Mouse (Mus musculus) forebrain, embryonic 11.5 days (tissue): ENCODE measurements at regions not wholly inside any gene's neighbourhood (a gene's known extent, or its start where the extent isn't known, plus 50 kb on each side); places are given as distances from the start of the nearest gene placed in this dataset.
A peak's percentile ranks its signal among the peaks of the same experiment; 100 is the strongest.

ENCODE experiments used
- ATAC-seq: fragments of 200-750 bp; cut with Nextera tagmentation; replicated peaks from 2 replicates; pipeline ENCODE4 v1.8.0; 2017; ENCODE audit warnings: moderate TSS enrichment; ENCODE audit not compliant: low FRiP score
- DNase-seq: peaks from one replicate; pipeline ENCODE4 v3.0.0-alpha.2; 2017; ENCODE audit warnings: low spot score
- H3K27ac ChIP-seq: fragments of 300-500 bp; sonication (generic); 2 replicates; pipeline ENCODE4 v1.5.1; 2014; ENCODE audit warnings: low read depth, low read length
- H3K27me3 ChIP-seq: fragments of 300-500 bp; sonication (generic); 2 replicates; pipeline ENCODE4 v1.6.1; 2014; ENCODE audit warnings: mild to moderate bottlenecking, low read length, mixed read lengths; ENCODE audit not compliant: control insufficient read depth, insufficient read depth
- H3K36me3 ChIP-seq: fragments of 300-500 bp; sonication (generic); 2 replicates; pipeline ENCODE4 v1.6.1; 2014; ENCODE audit warnings: mild to moderate bottlenecking, low read length, moderate library complexity, mixed read lengths; ENCODE audit not compliant: control insufficient read depth, insufficient read depth
- H3K4me1 ChIP-seq: fragments of 300-500 bp; sonication (generic); replicated peaks from 2 replicates; pipeline ENCODE4 v1.6.1; 2014; ENCODE audit warnings: low read length, mixed read lengths; ENCODE audit not compliant: control insufficient read depth, insufficient read depth
- H3K4me2 ChIP-seq: fragments of 300-500 bp; sonication (generic); 2 replicates; pipeline ENCODE4 v1.6.1; 2014; ENCODE audit warnings: low read depth, mild to moderate bottlenecking, low read length, moderate library complexity, mixed read lengths; ENCODE audit not compliant: severe bottlenecking
- H3K4me3 ChIP-seq: fragments of 300-500 bp; sonication (generic); 2 replicates; pipeline ENCODE4 v1.5.1; 2014; ENCODE audit warnings: low read depth, low read length
- H3K9ac ChIP-seq: fragments of 300-500 bp; sonication (generic); 2 replicates; pipeline ENCODE4 v1.6.1; 2014; ENCODE audit warnings: low read length
- H3K9me3 ChIP-seq: fragments of 300-500 bp; sonication (generic); 2 replicates; pipeline ENCODE4 v1.6.1; 2016; ENCODE audit warnings: low read length, mixed read lengths; ENCODE audit not compliant: control insufficient read depth
- WGBS: fragments of 180-500 bp; shearing (Covaris S2); extraction: QIAGEN DNeasy Blood & Tissue Kit; methylation state at CpG from one replicate; pipeline ENCODE4 v1.1.7; 2014; 5-methylcytosine and 5-hydroxymethylcytosine counted together

- Histone ChIP-seq H3K9me3 (no peaks in the 10 kb centered on the region), H3K27me3 (no peaks in the 10 kb centered on the region), H3K27ac (no peak overlapping the region), H3K4me1 (no peaks in the 10 kb centered on the region), H3K36me3 (no peaks in the 10 kb centered on the region), H3K4me2 (no peak overlapping the region), H3K4me3 (no peak overlapping the region), H3K9ac (no peak overlapping the region)
- ATAC-seq, result no peak
- DNase-seq, result no peak
Observed at GRCm38 (mm10) chr13:80946034-80946433, 62.9 kb downstream of the Arrdc3 start.

DNA sequence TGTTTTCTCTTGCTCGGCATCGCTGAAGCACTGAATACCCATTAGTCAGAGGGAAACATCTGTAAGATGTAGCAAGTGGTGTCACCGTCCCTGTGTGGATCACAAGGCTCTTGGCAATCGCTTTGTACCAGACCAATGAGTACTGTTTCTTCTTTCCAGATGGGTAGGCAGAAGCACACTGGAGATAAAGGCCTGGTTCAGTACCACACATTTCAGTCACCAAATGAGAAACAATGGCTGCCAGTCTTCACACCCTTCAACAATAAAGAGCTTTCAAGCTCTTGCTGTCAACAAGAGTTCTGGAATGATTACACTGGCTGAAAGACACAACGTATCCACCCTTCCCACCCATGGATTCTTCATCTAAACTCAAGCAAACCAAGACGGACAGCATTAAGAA, 64.5 kb downstream of the Arrdc3 start:
- 74% methylated on average over 6 of the region's 6 CpGs for WGBS
- Histone ChIP-seq H3K27me3 (no peaks in the 10 kb centered on the region), H3K36me3 (no peaks in the 10 kb centered on the region), H3K4me2 (no peak overlapping the region), H3K9ac (no peak overlapping the region), H3K4me3 (no peak overlapping the region), H3K9me3 (no peaks in the 10 kb centered on the region), H3K27ac (no peak overlapping the region), H3K4me1 (no peaks in the 10 kb centered on the region)
- ATAC-seq (no peak), DNase-seq (no peak)

GRCm38 (mm10) chr13:80949133-80949697, 66.0 kb downstream of the Arrdc3 start:
- ATAC-seq, result no peak
- Histone ChIP-seq H3K4me2 (no peak overlapping the region), H3K9ac (no peak overlapping the region), H3K27me3 (no peaks in the 10 kb centered on the region), H3K27ac (no peak overlapping the region), H3K4me3 (no peak overlapping the region), H3K36me3 (no peaks in the 10 kb centered on the region), H3K9me3 (no peaks in the 10 kb centered on the region), H3K4me1 (no peaks in the 10 kb centered on the region)
- WGBS, result 75% methylated on average over 6 of the region's 6 CpGs
- no peak for DNase-seq

DNA sequence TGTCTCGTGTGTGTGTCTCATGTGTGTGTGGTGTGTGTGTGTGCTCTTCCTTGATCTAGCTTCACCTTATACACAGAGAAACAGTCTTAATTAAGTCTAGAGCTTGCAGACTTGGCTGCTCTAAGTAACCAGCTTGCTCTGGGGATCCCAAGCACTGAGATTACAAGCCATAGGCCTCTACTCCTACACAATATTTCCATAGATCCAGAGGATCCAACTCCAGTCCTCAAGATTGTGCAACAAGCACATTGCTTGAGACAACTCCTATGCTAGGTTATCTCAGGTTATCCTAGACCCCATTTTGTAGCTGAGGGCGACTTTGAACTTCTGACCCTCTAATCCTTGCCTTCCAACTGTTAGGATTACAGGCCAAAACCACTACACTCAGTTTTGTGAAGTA, 67.1 kb downstream of the Arrdc3 start:
- no peak overlapping the region for H3K4me3 ChIP-seq
- no peak for ATAC-seq
- H3K4me2 ChIP-seq, result no peak overlapping the region
- no peaks in the 10 kb centered on the region for H3K36me3 ChIP-seq
- DNase-seq, result no peak
- H3K27me3 ChIP-seq, result no peaks in the 10 kb centered on the region
- no peak overlapping the region for H3K27ac ChIP-seq
- WGBS, result 74% methylated on average over 2 of the region's 2 CpGs
- H3K9me3 ChIP-seq, result no peaks in the 10 kb centered on the region
- H3K4me1 ChIP-seq, result no peaks in the 10 kb centered on the region
- no peak overlapping the region for H3K9ac ChIP-seq

DNA sequence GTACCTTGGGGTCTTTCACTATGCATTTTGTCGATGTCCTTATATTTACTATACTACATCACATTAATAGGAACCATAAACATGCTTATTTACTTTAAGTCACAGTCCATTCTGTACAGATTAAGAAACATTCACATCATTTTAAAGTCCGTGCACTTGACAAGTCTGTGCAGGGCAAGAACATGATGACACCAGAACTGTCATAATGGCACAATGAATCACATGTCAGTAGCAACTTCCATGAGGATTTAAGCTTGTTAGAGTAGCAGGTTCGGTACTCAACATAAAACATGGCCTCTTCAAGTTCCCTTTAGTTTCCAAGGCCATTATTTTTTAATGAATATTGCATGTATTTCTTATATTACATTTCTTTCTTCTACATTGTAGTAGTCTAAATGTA, 67.6 kb downstream of the Arrdc3 start:
- Histone ChIP-seq H3K4me3 (no peak overlapping the region), H3K9me3 (no peaks in the 10 kb centered on the region), H3K36me3 (no peaks in the 10 kb centered on the region), H3K27ac (no peak overlapping the region), H3K27me3 (no peaks in the 10 kb centered on the region), H3K4me1 (no peaks in the 10 kb centered on the region), H3K4me2 (no peak overlapping the region), H3K9ac (no peak overlapping the region)
- no peak for DNase-seq
- ATAC-seq, result no peak
- WGBS, result 92% methylated on average over 3 of the region's 3 CpGs

GRCm38 (mm10) chr13:80951327-80951726, 68.1 kb downstream of the Arrdc3 start:
- H3K27ac ChIP-seq, result no peak overlapping the region
- 80% methylated on average over 3 of the region's 3 CpGs for WGBS
- H3K4me1 ChIP-seq, result no peaks in the 10 kb centered on the region
- no peaks in the 10 kb centered on the region for H3K27me3 ChIP-seq
- no peak overlapping the region for H3K9ac ChIP-seq
- DNase-seq (no peak), ATAC-seq (no peak)
- H3K9me3 ChIP-seq, result no peaks in the 10 kb centered on the region
- no peak overlapping the region for H3K4me2 ChIP-seq
- no peak overlapping the region for H3K4me3 ChIP-seq
- no peaks in the 10 kb centered on the region for H3K36me3 ChIP-seq

DNA sequence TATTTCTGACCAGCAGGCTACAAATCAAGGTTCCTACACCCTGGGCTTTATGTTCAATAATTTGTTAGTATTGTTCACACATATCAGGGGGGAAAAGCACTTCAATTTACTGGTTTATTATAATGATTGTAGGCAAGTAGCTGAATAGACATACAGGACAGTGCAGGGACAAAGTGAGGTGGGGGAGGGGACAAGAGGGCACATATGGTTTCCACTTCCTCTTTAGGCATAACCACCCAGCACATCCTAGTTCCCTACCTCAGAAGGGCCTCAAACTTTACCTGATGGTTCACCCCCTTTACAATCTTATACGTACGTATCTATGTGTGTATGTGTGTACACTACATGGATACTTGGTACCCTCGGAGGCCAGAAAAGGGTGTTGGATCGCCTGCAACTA, 69.7 kb downstream of the Arrdc3 start:
- Histone ChIP-seq H3K9ac (no peak overlapping the region), H3K4me3 (no peak overlapping the region), H3K4me1 (no peaks in the 10 kb centered on the region), H3K4me2 (no peak overlapping the region), H3K36me3 (no peaks in the 10 kb centered on the region), H3K27me3 (no peaks in the 10 kb centered on the region), H3K9me3 (no peaks in the 10 kb centered on the region), H3K27ac (no peak overlapping the region)
- DNase-seq (no peak), ATAC-seq (peak; percentile 19; the same call in 1 of the 2 replicates)
- WGBS, result 89% methylated on average over 4 of the region's 4 CpGs

DNA sequence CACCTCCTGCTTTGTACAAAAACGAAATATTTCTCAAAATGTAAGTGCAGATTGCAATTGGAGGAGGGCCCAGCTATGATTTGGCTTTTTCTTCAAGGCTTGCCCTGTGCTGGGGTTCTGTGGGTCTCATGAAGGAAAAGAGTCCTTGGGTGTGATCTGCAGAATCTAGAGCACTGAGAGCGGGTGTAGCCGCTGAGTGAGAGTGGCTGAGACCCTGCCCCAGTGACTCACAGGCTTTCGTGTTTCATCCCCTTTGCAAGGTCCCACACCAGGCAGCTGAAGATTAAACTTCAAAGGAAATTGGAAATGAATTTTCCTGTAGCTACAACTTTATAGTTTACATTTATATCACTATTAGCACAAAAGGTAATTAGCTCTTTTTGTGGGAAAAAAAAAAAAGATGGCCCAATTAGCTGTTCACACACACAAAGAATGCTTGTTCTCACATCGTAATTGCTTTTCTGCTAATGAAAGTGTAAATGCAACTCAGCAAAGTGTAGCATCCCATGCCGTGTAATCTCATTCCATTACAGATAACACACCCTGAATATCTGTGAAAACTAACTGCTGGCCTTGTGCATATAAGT, 71.0 kb downstream of the Arrdc3 start:
- no peak overlapping the region for H3K9ac ChIP-seq
- DNase-seq (no peak), ATAC-seq (peak; percentile 39; the same call in 1 of the 2 replicates)
- no peaks in the 10 kb centered on the region for H3K9me3 ChIP-seq
- H3K27ac ChIP-seq, result no peak overlapping the region
- no peak overlapping the region for H3K4me3 ChIP-seq
- no peak overlapping the region for H3K4me2 ChIP-seq
- H3K4me1 ChIP-seq, result no peaks in the 10 kb centered on the region
- H3K27me3 ChIP-seq, result no peaks in the 10 kb centered on the region
- 44% methylated on average over 6 of the region's 6 CpGs for WGBS
- H3K36me3 ChIP-seq, result no peaks in the 10 kb centered on the region

DNA sequence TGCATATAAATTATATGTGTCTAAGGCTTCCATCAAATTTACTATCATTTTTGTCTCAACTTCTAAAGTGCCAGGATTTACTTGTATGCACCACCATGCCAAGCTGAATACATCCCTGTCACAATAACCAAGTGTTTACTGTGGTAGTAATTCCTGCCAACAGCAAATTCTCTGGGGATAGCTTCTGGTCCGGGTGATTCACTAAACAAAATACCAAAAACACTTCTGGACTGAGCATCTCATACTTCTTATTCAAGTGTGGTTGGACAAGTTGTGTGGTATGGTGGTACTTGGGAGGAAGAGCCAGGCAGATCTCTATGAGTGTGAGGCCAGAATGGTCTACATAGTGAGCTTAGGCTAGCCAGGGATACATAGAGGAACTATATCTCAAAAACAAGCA, 73.8 kb downstream of the Arrdc3 start:
- WGBS, result 80% methylated on average over 1 of the region's 1 CpGs
- no peak overlapping the region for H3K4me2 ChIP-seq

More for the DNA sequence above, 73.8 kb downstream of the Arrdc3 start:
- H3K4me3 ChIP-seq, result no peak overlapping the region
- no peak for DNase-seq
- H3K9me3 ChIP-seq, result no peaks in the 10 kb centered on the region
- H3K4me1 ChIP-seq, result no peaks in the 10 kb centered on the region
- H3K9ac ChIP-seq, result no peak overlapping the region
- H3K27ac ChIP-seq, result no peak overlapping the region
- H3K36me3 ChIP-seq, result no peaks in the 10 kb centered on the region
- no peaks in the 10 kb centered on the region for H3K27me3 ChIP-seq
- no peak for ATAC-seq
